Mouse (Mus musculus) liver, postnatal 0 days (tissue): ENCODE results near the gene Adam6b.

Experiments
- CTCF ChIP-seq: sonication (generic); IDR thresholded peaks from 2 replicates; pipeline ENCODE4 v1.5.1; 2016; ENCODE audit warnings: antibody characterized with exemption, low read depth
- EP300 ChIP-seq: IDR thresholded peaks from 2 replicates; pipeline ENCODE4 v1.6.1; 2016; ENCODE audit warnings: antibody characterized with exemption, low read depth, mild to moderate bottlenecking

DNA sequence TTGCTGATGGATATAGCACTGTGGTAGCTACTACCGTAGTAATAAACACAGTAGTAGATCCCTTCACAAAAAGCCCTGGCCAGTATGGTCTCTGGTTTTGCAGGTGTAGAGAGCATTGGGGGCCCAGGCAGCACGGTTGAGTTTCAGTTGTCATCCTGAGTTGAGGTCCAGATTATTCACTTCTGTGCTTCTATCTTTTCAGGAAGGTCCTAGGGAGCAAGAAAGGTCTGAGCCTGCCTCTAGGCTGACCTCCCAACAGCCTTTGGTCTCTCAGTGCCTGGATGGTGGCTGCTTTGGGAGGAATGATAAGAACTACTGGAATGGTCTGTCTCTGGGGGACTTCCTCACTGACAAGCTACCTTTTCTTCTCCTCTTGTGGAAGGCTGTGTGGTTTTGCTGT is 7.2 kb upstream of the Adam6b start:
- no peak for TF ChIP-seq CTCF
- TF ChIP-seq EP300, result no peak
